Mouse (Mus musculus): ENCODE data around the gene Bcas2.

The Bcas2 gene

DNA sequence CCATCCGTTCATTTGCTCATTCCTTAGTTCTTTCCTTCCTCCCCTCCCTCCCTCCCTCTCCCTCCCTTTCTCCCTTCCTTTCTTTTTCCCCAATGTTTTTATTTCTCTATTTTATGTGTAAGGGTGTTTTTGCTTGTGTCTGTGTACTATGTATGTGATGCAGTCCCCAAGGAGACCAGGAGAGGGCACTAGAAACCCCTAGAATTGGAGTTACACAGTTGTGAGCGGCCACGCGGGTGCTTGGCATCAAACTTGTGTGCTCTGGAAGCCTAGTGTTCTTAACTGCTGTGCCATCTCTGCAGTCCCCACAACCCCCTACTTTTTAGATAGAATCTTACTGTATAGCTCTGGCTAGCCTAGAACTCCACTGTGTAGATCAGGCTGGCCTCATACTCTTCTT is 52.3 kb downstream of the Bcas2 start:
- peak; percentile 3 to 9 for DNase-seq

- DNase-seq: no peak
Measured at GRCm38 (mm10) chr3:103224231-103224765, 52.8 kb downstream of the Bcas2 start.

GRCm38 (mm10) chr3:103227729-103228128 is 56.3 kb downstream of the Bcas2 start:
- no peak for DNase-seq

Measured in thymus, adult 18-20 months (tissue).